Mouse (Mus musculus) CH12.LX (cell line): ENCODE results near the gene Enpp1.

Experiments used
- CHD2 ChIP-seq: IDR thresholded peaks from 2 replicates; pipeline ENCODE4 v1.6.1; 2011; ENCODE audit warnings: low read length, improper control_type of control experiment
- CTCF ChIP-seq, 2 experiments: IDR thresholded peaks in 1 of 2; conservative IDR thresholded peaks in 1 of 2; 2 replicates each; pipeline ENCODE4 v1.5.1; 2011 to 2012; ENCODE audit warnings: low read depth in 2 of 2, low read length in 2 of 2, improper control_type of control experiment in 1 of 2, inconsistent platforms in 1 of 2, mild to moderate bottlenecking in 1 of 2, moderate library complexity in 1 of 2
- E2F4 ChIP-seq: IDR thresholded peaks from 2 replicates; pipeline ENCODE4 v1.6.1; 2011; ENCODE audit warnings: low read depth, low read length, improper control_type of control experiment; ENCODE audit not compliant: insufficient replicate concordance
- EP300 ChIP-seq: IDR thresholded peaks from 2 replicates; pipeline ENCODE4 v1.6.1; 2011; ENCODE audit warnings: low read length, improper control_type of control experiment
- IRF4 ChIP-seq: IDR thresholded peaks from 2 replicates; pipeline ENCODE4 v1.6.1; 2014; ENCODE audit warnings: low read depth, mild to moderate bottlenecking, inconsistent platforms, low read length, improper control_type of control experiment
- KAT2A ChIP-seq: IDR thresholded peaks from 2 replicates; pipeline ENCODE4 v1.6.1; 2012; ENCODE audit warnings: low read length, improper control_type of control experiment, inconsistent platforms; ENCODE audit not compliant: insufficient replicate concordance
- NELFE ChIP-seq: IDR thresholded peaks from 2 replicates; pipeline ENCODE4 v1.6.1; 2011; ENCODE audit warnings: low read depth, low read length, improper control_type of control experiment
- UBTF ChIP-seq: IDR thresholded peaks from 2 replicates; pipeline ENCODE4 v1.6.1; 2012; ENCODE audit warnings: low read depth, mild to moderate bottlenecking, inconsistent platforms, low read length, improper control_type of control experiment, moderate library complexity

DNA sequence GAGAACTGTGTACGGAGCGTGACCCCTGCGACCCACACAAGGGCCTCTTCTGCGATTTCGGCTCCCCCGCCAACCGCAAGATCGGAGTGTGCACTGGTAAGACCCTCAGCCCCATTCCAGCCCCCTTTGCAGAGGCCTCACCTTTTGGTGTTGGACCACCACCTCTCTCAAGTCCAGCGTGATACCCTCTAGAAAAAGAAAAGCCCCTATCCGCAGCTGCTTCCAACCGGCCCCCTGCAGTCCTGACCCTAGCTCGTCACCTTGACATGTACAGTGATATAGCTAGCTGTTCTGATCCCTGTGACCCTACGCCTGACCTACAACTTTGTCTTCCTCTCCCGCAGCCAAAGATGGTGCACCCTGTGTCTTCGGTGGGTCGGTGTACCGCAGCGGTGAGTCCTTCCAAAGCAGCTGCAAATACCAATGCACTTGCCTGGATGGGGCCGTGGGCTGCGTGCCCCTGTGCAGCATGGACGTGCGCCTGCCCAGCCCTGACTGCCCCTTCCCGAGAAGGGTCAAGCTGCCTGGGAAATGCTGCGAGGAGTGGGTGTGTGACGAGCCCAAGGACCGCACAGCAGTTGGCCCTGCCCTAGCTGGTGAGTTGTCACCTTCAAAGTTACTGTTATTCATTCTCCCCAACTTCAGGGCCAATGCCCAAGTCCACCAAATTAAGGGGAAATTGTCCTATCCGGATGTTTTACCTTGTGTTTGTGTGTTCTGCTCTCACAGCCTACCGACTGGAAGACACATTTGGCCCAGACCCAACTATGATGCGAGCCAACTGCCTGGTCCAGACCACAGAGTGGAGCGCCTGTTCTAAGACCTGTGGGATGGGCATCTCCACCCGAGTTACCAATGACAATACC is 115.7 kb downstream of the Enpp1 start:
- TF ChIP-seq CHD2 = no peak
- no peak for TF ChIP-seq UBTF
- TF ChIP-seq CTCF (conservative IDR thresholded peaks at IDR 0.05 in 1 of 2, IDR thresholded peaks at IDR 0.05 in 1 of 2; ENCODE audit: low read depth in 2 of 2, low read length in 2 of 2) = no peak
- no peak for TF ChIP-seq E2F4
- no peak for TF ChIP-seq NELFE
- TF ChIP-seq EP300 = no peak
- no peak for TF ChIP-seq IRF4
- no peak for TF ChIP-seq KAT2A
